Mouse (Mus musculus) lung, postnatal 0 days (tissue): ENCODE results near the gene Krtap4-13. TPM values are rescaled to one million over a fixed set of nuclear protein-coding genes. Genes with fewer than 3 reads are reported as not detected.
"Not testable (repeated sequence)": the region's sequence is repeated elsewhere in the genome, so short reads cannot be mapped to it uniquely, and the experiment has no call there.

Experiments used
- ATAC-seq: fragments of 200-750 bp; cut with Nextera tagmentation; 2 replicates; pipeline ENCODE4 v1.8.0; 2017; ENCODE audit warnings: moderate library complexity
- DNase-seq: peaks from one replicate; pipeline ENCODE4 v3.0.0-alpha.2; 2016; ENCODE audit warnings: low spot score
- H3K27ac ChIP-seq: fragments of 300-500 bp; sonication (generic); 2 replicates; pipeline ENCODE4 v1.5.1; 2014; ENCODE audit warnings: antibody characterized with exemption, mild to moderate bottlenecking, low read length, mixed read lengths
- H3K27me3 ChIP-seq: fragments of 300-500 bp; sonication (generic); replicated peaks from 2 replicates; pipeline ENCODE4 v1.6.1; 2014; ENCODE audit warnings: low read length, mixed read lengths; ENCODE audit not compliant: insufficient read depth
- H3K36me3 ChIP-seq: fragments of 300-500 bp; sonication (generic); 2 replicates; pipeline ENCODE4 v1.6.1; 2014; ENCODE audit warnings: low read length, mixed read lengths; ENCODE audit not compliant: insufficient read depth
- H3K4me1 ChIP-seq: fragments of 300-500 bp; sonication (generic); 2 replicates; pipeline ENCODE4 v1.6.1; 2014; ENCODE audit warnings: antibody characterized with exemption, low read depth, low read length, mixed read lengths; ENCODE audit not compliant: insufficient read depth
- H3K4me2 ChIP-seq: fragments of 300-500 bp; sonication (generic); replicated peaks from 2 replicates; pipeline ENCODE4 v1.6.1; 2014; ENCODE audit warnings: low read depth, mild to moderate bottlenecking, low read length, moderate library complexity, mixed read lengths
- H3K4me3 ChIP-seq: fragments of 300-500 bp; sonication (generic); 2 replicates; pipeline ENCODE4 v1.5.1; 2014; ENCODE audit warnings: low read depth, low read length
- H3K9ac ChIP-seq: fragments of 300-500 bp; sonication (generic); replicated peaks from 2 replicates; pipeline ENCODE4 v1.6.1; 2014; ENCODE audit warnings: low read depth, mild to moderate bottlenecking
- H3K9me3 ChIP-seq: fragments of 300-500 bp; sonication (generic); 2 replicates; pipeline ENCODE4 v1.6.1; 2016; ENCODE audit warnings: low read length, mixed read lengths
- CTCF ChIP-seq: IDR thresholded peaks from 2 replicates; pipeline ENCODE4 v1.5.1; 2016; ENCODE audit warnings: antibody characterized with exemption, mild to moderate bottlenecking
- EP300 ChIP-seq: IDR thresholded peaks from 2 replicates; pipeline ENCODE4 v1.6.1; 2016; ENCODE audit warnings: antibody characterized with exemption, mild to moderate bottlenecking, control low read depth
- WGBS: fragments of 180-500 bp; shearing (Covaris S2); extraction: QIAGEN DNeasy Blood & Tissue Kit; methylation state at CpG from one replicate; pipeline ENCODE4 v1.1.7; 2014; 5-methylcytosine and 5-hydroxymethylcytosine counted together
- polyA plus RNA-seq: library from polyadenylated mRNA; unstranded; fragments of >200 nt; fragmentation: Nextera tagmentation; extraction: Ambion mirVana; gene quantifications from 2 replicates; pipeline ENCODE4 v1.2.1, GENCODE M21; 2015

The Krtap4-13 gene
- polyA plus RNA-seq, 1 experiment from 2014 or later = not detected

GRCm38 (mm10) chr11:99837966-99838365 lies 28.3 kb upstream of the Krtap4-13 start, which contains the start of gene 2300003K06Rik:
TSS of gene 2300003K06Rik (minus strand) at chr11:99838066.
- ATAC-seq (no peak), DNase-seq (no peak)
- Histone ChIP-seq H3K36me3 (no peaks in the 10 kb centered on the region), H3K9ac (no peak within 1 kb of the TSS), H3K27me3 (no peaks in the 10 kb centered on the region), H3K4me1 (no peaks in the 10 kb centered on the region), H3K4me2 (no peak within 1 kb of the TSS), H3K9me3 (no peaks in the 10 kb centered on the region), H3K27ac (no peak within 1 kb of the TSS), H3K4me3 (no peak within 1 kb of the TSS)
- TF ChIP-seq EP300 (no peak), CTCF (no peak)
- WGBS = 70% methylated on average over 1 of the region's 1 CpGs

GRCm38 (mm10) chr11:99815566-99815965 lies 5.9 kb upstream of the Krtap4-13 start, which contains the start of gene Gm11564:
TSS of gene Gm11564 (minus strand) at chr11:99815666.
- not testable (repeated sequence) for H3K9me3 ChIP-seq, H3K27ac ChIP-seq, DNase-seq, ATAC-seq, H3K9ac ChIP-seq, H3K4me2 ChIP-seq, H3K4me3 ChIP-seq, H3K27me3 ChIP-seq, H3K36me3 ChIP-seq, H3K4me1 ChIP-seq
- 73% methylated on average over 2 of the region's 2 CpGs for WGBS

- H3K4me2 ChIP-seq, H3K36me3 ChIP-seq, H3K27ac ChIP-seq, ATAC-seq, H3K4me1 ChIP-seq, H3K9ac ChIP-seq, H3K9me3 ChIP-seq, DNase-seq, H3K4me3 ChIP-seq, H3K27me3 ChIP-seq: not testable (repeated sequence)
- WGBS = no CpG with 5 or more reads among the region's 1 CpGs
These were observed 5.3 kb downstream of the Krtap4-13 start, which contains the start of gene Gm11554 for GRCm38 (mm10) chr11:99804346-99804745. TSS of gene Gm11554 (minus strand) at chr11:99804446.

- H3K27ac ChIP-seq, H3K4me1 ChIP-seq, H3K27me3 ChIP-seq, DNase-seq, H3K9me3 ChIP-seq, H3K4me2 ChIP-seq, H3K4me3 ChIP-seq, ATAC-seq, H3K36me3 ChIP-seq, H3K9ac ChIP-seq: not testable (repeated sequence)
- no CpG with 5 or more reads among the region's 1 CpGs for WGBS
These were observed 10.9 kb downstream of the Krtap4-13 start, which contains the start of gene Gm11569 for GRCm38 (mm10) chr11:99798832-99799231. TSS of gene Gm11569 (minus strand) at chr11:99798932.

- Histone ChIP-seq H3K27me3 (no peaks in the 10 kb centered on the region), H3K9ac (no peak within 1 kb of the TSS), H3K4me1 (no peaks in the 10 kb centered on the region), H3K27ac (no peak within 1 kb of the TSS), H3K4me2 (no peak within 1 kb of the TSS), H3K9me3 (no peaks in the 10 kb centered on the region), H3K36me3 (no peaks in the 10 kb centered on the region), H3K4me3 (no peak within 1 kb of the TSS)
- WGBS = 73% methylated on average over 2 of the region's 2 CpGs
- DNase-seq = no peak
- ATAC-seq = no peak
- no peak for TF ChIP-seq EP300
- TF ChIP-seq CTCF = no peak
These were observed 16.3 kb downstream of the Krtap4-13 start, which contains the start of gene Gm11596 for GRCm38 (mm10) chr11:99793367-99793766. TSS of gene Gm11596 (minus strand) at chr11:99793467.

- not testable (repeated sequence) for DNase-seq
These were observed 24.8 kb downstream of the Krtap4-13 start, which contains the start of gene Krtap4-9 for GRCm38 (mm10) chr11:99784900-99785299. TSS of gene Krtap4-9 (plus strand) at chr11:99785200.

GRCm38 (mm10) chr11:99780604-99781003 lies 29.1 kb downstream of the Krtap4-13 start, which contains the start of gene Krtap4-8:
TSS of gene Krtap4-8 (minus strand) at chr11:99780704.
- H3K4me2 ChIP-seq = no peak within 1 kb of the TSS
- ATAC-seq (no peak), DNase-seq (no peak)
- no peaks in the 10 kb centered on the region for H3K36me3 ChIP-seq
- no peaks in the 10 kb centered on the region for H3K27me3 ChIP-seq
- 90% methylated on average over 2 of the region's 2 CpGs for WGBS
- no peak within 1 kb of the TSS for H3K27ac ChIP-seq
- no peaks in the 10 kb centered on the region for H3K4me1 ChIP-seq
- no peak for TF ChIP-seq EP300
- no peak for TF ChIP-seq CTCF
- H3K4me3 ChIP-seq = no peak within 1 kb of the TSS
- no peak within 1 kb of the TSS for H3K9ac ChIP-seq
- no peaks in the 10 kb centered on the region for H3K9me3 ChIP-seq

More at GRCm38 (mm10) chr11:99784900-99785299, 24.8 kb downstream of the Krtap4-13 start, which contains the start of gene Krtap4-9:
- H3K9ac ChIP-seq, H3K27me3 ChIP-seq, H3K4me2 ChIP-seq, H3K4me3 ChIP-seq, H3K27ac ChIP-seq, H3K4me1 ChIP-seq, ATAC-seq, H3K36me3 ChIP-seq, H3K9me3 ChIP-seq: not testable (repeated sequence)
